Mouse (Mus musculus) liver, embryonic 16.5 days (tissue): ENCODE measurements around the gene Maml2. TPM values are rescaled to one million over a fixed set of nuclear protein-coding genes. Genes with fewer than 3 reads are reported as not detected.

Experiments
- ATAC-seq: fragments of 200-750 bp; cut with Nextera tagmentation; 2 replicates; pipeline ENCODE4 v1.8.0; 2017; ENCODE audit warnings: low read depth, mild to moderate bottlenecking, moderate number of reproducible peaks, moderate library complexity
- H3K27ac ChIP-seq: fragments of 300-500 bp; sonication (generic); 2 replicates; pipeline ENCODE4 v1.5.1; 2014; ENCODE audit warnings: mild to moderate bottlenecking, low read length
- H3K27me3 ChIP-seq: fragments of 300-500 bp; sonication (generic); 2 replicates; pipeline ENCODE4 v1.6.1; 2014; ENCODE audit warnings: low read depth, low read length, mixed read lengths; ENCODE audit not compliant: control insufficient read depth, insufficient read depth
- H3K36me3 ChIP-seq: fragments of 300-500 bp; sonication (generic); 2 replicates; pipeline ENCODE4 v1.6.1; 2014; ENCODE audit warnings: mild to moderate bottlenecking; ENCODE audit not compliant: control insufficient read depth, insufficient read depth
- H3K4me1 ChIP-seq: fragments of 300-500 bp; sonication (generic); 2 replicates; pipeline ENCODE4 v1.6.1; 2014; ENCODE audit warnings: low read depth, low read length, mixed read lengths; ENCODE audit not compliant: control insufficient read depth
- H3K4me2 ChIP-seq: fragments of 300-500 bp; sonication (generic); 2 replicates; pipeline ENCODE4 v1.6.1; 2014; ENCODE audit warnings: low read depth, low read length, mixed read lengths
- H3K4me3 ChIP-seq: fragments of 300-500 bp; sonication (generic); 2 replicates; pipeline ENCODE4 v1.5.1; 2014; ENCODE audit warnings: low read depth, mild to moderate bottlenecking, low read length
- H3K9ac ChIP-seq: fragments of 300-500 bp; sonication (generic); 2 replicates; pipeline ENCODE4 v1.6.1; 2014; ENCODE audit warnings: low read depth, low read length
- H3K9me3 ChIP-seq: fragments of 300-500 bp; sonication (generic); replicated peaks from 2 replicates; pipeline ENCODE4 v1.6.1; 2016; ENCODE audit warnings: low read length; ENCODE audit not compliant: control insufficient read depth
- WGBS: fragments of 180-500 bp; shearing (Covaris S2); extraction: QIAGEN DNeasy Blood & Tissue Kit; methylation state at CpG from one replicate; pipeline ENCODE4 v1.1.7; 2014; ENCODE audit not compliant: insufficient replicate concordance; 5-methylcytosine and 5-hydroxymethylcytosine counted together
- polyA plus RNA-seq: library from polyadenylated mRNA; unstranded; fragments of >200 nt; fragmentation: Nextera tagmentation; extraction: Ambion mirVana; gene quantifications from 2 replicates; pipeline ENCODE4 v1.2.1, GENCODE M21; 2015

Gene Maml2
- polyA plus RNA-seq, 1 experiment from 2014 or later: 0.96 TPM

GRCm38 (mm10) chr9:13303976-13304375 is 6.2 kb downstream of the Maml2 start:
- H3K4me3 ChIP-seq: no peak overlapping the region
- H3K4me2 ChIP-seq: no peak overlapping the region
- ATAC-seq: no peak
- H3K9ac ChIP-seq: no peak overlapping the region
- WGBS: 39% methylated on average over 6 of the region's 6 CpGs
- no peaks in the 10 kb centered on the region for H3K27me3 ChIP-seq
- no peaks in the 10 kb centered on the region for H3K36me3 ChIP-seq
- no peaks in the 10 kb centered on the region for H3K9me3 ChIP-seq
- H3K27ac ChIP-seq: no peak overlapping the region
- H3K4me1 ChIP-seq: no peaks in the 10 kb centered on the region; the same call in 1 of the 2 replicates

- H3K4me2 ChIP-seq: no peak overlapping the region
- H3K36me3 ChIP-seq: no peaks in the 10 kb centered on the region
- H3K4me3 ChIP-seq: no peak overlapping the region
- no peak for ATAC-seq
- H3K4me1 ChIP-seq: no peaks in the 10 kb centered on the region; the same call in 1 of the 2 replicates
- no peaks in the 10 kb centered on the region for H3K27me3 ChIP-seq
- 77% methylated on average over 3 of the region's 3 CpGs for WGBS
- H3K9ac ChIP-seq: no peak overlapping the region
- H3K9me3 ChIP-seq: no peaks in the 10 kb centered on the region
- no peak overlapping the region for H3K27ac ChIP-seq
Measured at GRCm38 (mm10) chr9:13306471-13306870, 8.7 kb downstream of the Maml2 start.

- Histone ChIP-seq H3K4me1 (no peaks in the 10 kb centered on the region; the same call in 1 of the 2 replicates), H3K4me2 (no peak overlapping the region), H3K9ac (no peak overlapping the region), H3K36me3 (no peaks in the 10 kb centered on the region), H3K27me3 (no peaks in the 10 kb centered on the region), H3K27ac (no peak overlapping the region), H3K9me3 (no peaks in the 10 kb centered on the region), H3K4me3 (no peak overlapping the region)
- 52% methylated on average over 4 of the region's 4 CpGs for WGBS
- no peak for ATAC-seq
Measured at GRCm38 (mm10) chr9:13307226-13307625, 9.5 kb downstream of the Maml2 start.

- Histone ChIP-seq H3K27me3 (no peaks in the 10 kb centered on the region), H3K4me1 (no peaks in the 10 kb centered on the region; the same call in 1 of the 2 replicates)
Measured at GRCm38 (mm10) chr9:13308718-13309117, 11.0 kb downstream of the Maml2 start.

GRCm38 (mm10) chr9:13309807-13310206 is 12.1 kb downstream of the Maml2 start:
- no peaks in the 10 kb centered on the region for H3K9me3 ChIP-seq
- 50% methylated on average over 7 of the region's 7 CpGs for WGBS
- no peak overlapping the region for H3K9ac ChIP-seq
- no peaks in the 10 kb centered on the region for H3K36me3 ChIP-seq
- no peak for ATAC-seq
- no peak overlapping the region for H3K27ac ChIP-seq
- H3K27me3 ChIP-seq: no peaks in the 10 kb centered on the region
- H3K4me3 ChIP-seq: no peak overlapping the region
- no peak overlapping the region for H3K4me2 ChIP-seq
- H3K4me1 ChIP-seq: no peaks in the 10 kb centered on the region

More at GRCm38 (mm10) chr9:13308718-13309117, 11.0 kb downstream of the Maml2 start:
- Histone ChIP-seq H3K9ac (no peak overlapping the region), H3K4me3 (no peak overlapping the region), H3K9me3 (no peaks in the 10 kb centered on the region), H3K4me2 (no peak overlapping the region), H3K36me3 (no peaks in the 10 kb centered on the region), H3K27ac (no peak overlapping the region)
- no peak for ATAC-seq
- WGBS: 77% methylated on average over 8 of the region's 8 CpGs

GRCm38 (mm10) chr9:13310236-13310635 is 12.5 kb downstream of the Maml2 start:
- 43% methylated on average over 3 of the region's 3 CpGs for WGBS
- H3K36me3 ChIP-seq: no peaks in the 10 kb centered on the region
- H3K9me3 ChIP-seq: no peaks in the 10 kb centered on the region
- no peak overlapping the region for H3K4me3 ChIP-seq
- no peaks in the 10 kb centered on the region for H3K27me3 ChIP-seq
- H3K4me2 ChIP-seq: no peak overlapping the region
- H3K27ac ChIP-seq: no peak overlapping the region
- no peaks in the 10 kb centered on the region for H3K4me1 ChIP-seq
- no peak overlapping the region for H3K9ac ChIP-seq
- no peak for ATAC-seq

- no peaks in the 10 kb centered on the region for H3K9me3 ChIP-seq
- no peaks in the 10 kb centered on the region for H3K4me1 ChIP-seq
- WGBS: 11% methylated on average over 2 of the region's 2 CpGs
- no peaks in the 10 kb centered on the region for H3K27me3 ChIP-seq
- no peaks in the 10 kb centered on the region for H3K36me3 ChIP-seq
- no peak overlapping the region for H3K9ac ChIP-seq
- H3K27ac ChIP-seq: no peak overlapping the region
- ATAC-seq: no peak
- no peak overlapping the region for H3K4me3 ChIP-seq
- H3K4me2 ChIP-seq: no peak overlapping the region
Measured at GRCm38 (mm10) chr9:13311094-13311493, 13.3 kb downstream of the Maml2 start.

GRCm38 (mm10) chr9:13313923-13314322 is 16.2 kb downstream of the Maml2 start:
- H3K27ac ChIP-seq: no peak overlapping the region
- no peak overlapping the region for H3K4me2 ChIP-seq
- no peaks in the 10 kb centered on the region for H3K27me3 ChIP-seq
- ATAC-seq: no peak
- H3K36me3 ChIP-seq: no peaks in the 10 kb centered on the region
- no peak overlapping the region for H3K4me3 ChIP-seq
- H3K9ac ChIP-seq: no peak overlapping the region
- H3K4me1 ChIP-seq: no peaks in the 10 kb centered on the region
- no peaks in the 10 kb centered on the region for H3K9me3 ChIP-seq
- 61% methylated on average over 2 of the region's 2 CpGs for WGBS

- no peak overlapping the region for H3K27ac ChIP-seq
- no peaks in the 10 kb centered on the region for H3K9me3 ChIP-seq
- no peaks in the 10 kb centered on the region for H3K27me3 ChIP-seq
- H3K36me3 ChIP-seq: no peaks in the 10 kb centered on the region
- H3K9ac ChIP-seq: no peak overlapping the region
- no peak overlapping the region for H3K4me3 ChIP-seq
- H3K4me1 ChIP-seq: no peaks in the 10 kb centered on the region
- no peak overlapping the region for H3K4me2 ChIP-seq
- no peak for ATAC-seq
- 53% methylated on average over 5 of the region's 5 CpGs for WGBS
Measured at GRCm38 (mm10) chr9:13314577-13315004, 16.8 kb downstream of the Maml2 start.
